Mouse (Mus musculus): Measurements from ENCODE around the gene Esp3.
"Not testable (repeated sequence)": the region's sequence is repeated elsewhere in the genome, so short reads cannot be mapped to it uniquely, and the experiment has no call there.

GRCm38 (mm10) chr17:40663161-40663811, 31.4 kb downstream of the Esp3 start:
- TF ChIP-seq CTCF (IDR thresholded peaks at IDR 0.05; ENCODE audit: low read depth, low read length); GATA1 (IDR thresholded peaks at IDR 0.05; ENCODE audit: borderline replicate concordance, low read length); GATA2 (IDR thresholded peaks at IDR 0.05; ENCODE audit: borderline replicate concordance, low read depth, low read length): not testable (repeated sequence)

Data from G1E (cell line).